Mouse (Mus musculus) monocyte, adult 5-6 weeks (primary cell): ENCODE data around the gene Mtif3. TPM values are rescaled to one million over a fixed set of nuclear protein-coding genes. Genes with fewer than 3 reads are reported as not detected.

Source experiments
- ATAC-seq: fragments of 153-309, 156-312 bp; replicated peaks from 2 replicates; pipeline ENCODE4 v1.8.0; 2017; ENCODE audit warnings: mild to moderate bottlenecking; ENCODE audit not compliant: low TSS enrichment, insufficient number of reproducible peaks, severe bottlenecking, poor library complexity, low FRiP score
- total RNA-seq: library from RNA; stranded (forward); fragments of 200-1000, 200-491, 200-594 nt; gene quantifications from 3 replicates; pipeline ENCODE4 v1.2.3, GENCODE M21; 2017

The Mtif3 gene
- total RNA-seq = 8.6 to 31.9 TPM (median 11.4 TPM) in 3 replicates

GRCm38 (mm10) chr5:146963118-146963936 is at the start of gene Mtif3:
Gene Mtif3 (minus strand): TSS chr5:146963800.
- peak; percentile 85 for ATAC-seq

GRCm38 (mm10) chr5:147011333-147011732 is 47.7 kb upstream of the Mtif3 start:
- ATAC-seq = no peak

DNA sequence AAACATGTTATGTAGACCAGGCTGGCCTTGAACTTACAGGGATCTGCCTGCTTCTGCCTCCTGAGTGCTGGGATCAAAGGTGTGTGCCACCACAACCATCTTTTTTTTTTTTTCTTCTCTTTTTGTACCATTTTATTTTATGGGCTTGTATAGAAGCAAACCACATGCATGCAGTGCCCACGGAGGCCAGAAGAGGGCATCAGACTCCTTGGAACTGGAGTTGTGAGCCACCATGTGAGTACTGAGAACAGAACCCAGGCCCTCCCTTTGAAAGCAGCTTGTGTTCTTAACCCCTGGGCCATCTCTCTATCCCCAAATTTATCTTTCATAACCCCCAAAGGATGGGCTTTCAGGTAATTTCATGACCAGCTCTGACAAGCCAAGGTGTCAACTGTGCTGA is 39.7 kb upstream of the Mtif3 start:
- ATAC-seq = no peak

DNA sequence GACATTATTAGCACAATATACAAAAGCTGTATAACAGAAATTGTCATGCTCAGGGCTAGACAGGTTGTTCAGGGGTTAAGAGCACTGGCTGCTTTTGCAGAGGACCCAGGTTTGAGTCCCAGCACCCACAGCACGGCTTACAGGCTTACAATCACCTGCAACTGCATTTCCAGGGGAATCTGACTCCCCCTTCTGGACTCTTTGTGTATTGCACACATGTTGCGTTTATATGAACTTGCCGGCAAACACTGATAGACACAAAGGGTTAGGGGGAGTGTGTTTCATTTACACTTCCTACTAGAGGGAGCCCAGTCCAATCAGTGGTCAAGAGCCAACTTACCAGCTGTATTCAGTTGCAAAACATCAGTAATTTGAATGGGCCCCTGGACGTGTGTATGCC is 37.7 kb upstream of the Mtif3 start:
- ATAC-seq = no peak

DNA sequence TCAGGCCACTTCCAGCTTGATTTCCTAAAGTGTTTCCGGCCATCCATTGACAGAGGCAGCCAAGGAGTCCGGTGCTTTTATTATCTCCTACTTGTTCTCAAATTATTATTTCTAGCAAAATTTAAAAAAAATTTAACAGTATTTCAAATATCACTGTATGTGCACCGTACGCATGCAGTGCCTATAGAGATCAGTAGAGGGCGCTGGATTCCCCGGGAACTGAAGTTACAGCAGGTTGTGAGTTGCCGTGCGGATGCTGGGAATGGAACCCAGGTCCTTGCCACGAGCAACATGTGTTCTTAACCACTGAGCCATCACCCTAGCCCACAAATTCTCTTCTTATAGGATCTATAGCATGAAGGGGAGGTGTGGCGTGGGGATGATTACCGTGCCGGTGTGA is 35.2 kb upstream of the Mtif3 start:
- ATAC-seq = no peak

- ATAC-seq = no peak
These were observed 33.2 kb upstream of the Mtif3 start for GRCm38 (mm10) chr5:146996812-146997211.

GRCm38 (mm10) chr5:146994973-146995372 is 31.4 kb upstream of the Mtif3 start:
- no peak for ATAC-seq

DNA sequence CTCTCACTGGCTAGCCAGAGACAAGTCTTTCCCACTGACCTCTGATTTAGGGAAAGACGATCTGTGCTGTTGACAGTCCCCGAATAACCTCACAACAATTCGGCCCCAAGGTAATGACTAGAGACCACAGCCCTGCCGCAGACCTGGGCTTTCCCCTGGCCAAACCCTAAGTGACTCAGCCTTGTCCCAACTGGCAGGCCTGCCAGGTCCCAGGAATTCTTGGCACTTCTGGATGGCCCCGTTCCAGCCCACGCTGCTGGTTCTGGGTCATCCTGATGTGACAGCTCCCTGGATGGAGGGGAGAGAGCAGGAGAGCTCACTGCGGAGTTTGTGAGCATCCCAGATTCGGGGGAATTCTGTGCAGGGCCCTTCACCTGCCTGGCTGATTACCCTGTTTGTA is 29.9 kb upstream of the Mtif3 start:
- ATAC-seq = no peak

DNA sequence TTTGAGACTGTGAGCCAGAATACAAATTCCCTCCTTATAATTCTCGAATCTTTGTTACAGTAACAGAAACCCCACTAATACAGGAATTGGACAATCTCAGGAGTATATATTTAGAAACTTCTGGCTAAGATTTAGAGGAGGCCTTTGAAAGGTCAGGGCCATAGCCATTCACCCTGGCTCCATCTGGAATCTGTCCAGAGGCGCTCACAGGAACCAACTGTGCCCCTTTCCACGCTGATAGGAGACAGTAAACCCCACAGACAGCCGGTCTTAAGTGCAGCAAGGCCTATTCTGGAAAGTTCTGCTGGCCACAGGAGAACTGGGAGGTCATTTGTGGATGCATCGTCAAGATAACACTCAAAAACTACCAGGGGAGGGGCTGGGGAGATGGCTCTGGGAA is 25.5 kb upstream of the Mtif3 start:
- ATAC-seq = no peak

GRCm38 (mm10) chr5:146987588-146987987 is 24.0 kb upstream of the Mtif3 start:
- ATAC-seq = no peak

- no peak for ATAC-seq
These were observed 22.3 kb upstream of the Mtif3 start for GRCm38 (mm10) chr5:146985725-146986433.

DNA sequence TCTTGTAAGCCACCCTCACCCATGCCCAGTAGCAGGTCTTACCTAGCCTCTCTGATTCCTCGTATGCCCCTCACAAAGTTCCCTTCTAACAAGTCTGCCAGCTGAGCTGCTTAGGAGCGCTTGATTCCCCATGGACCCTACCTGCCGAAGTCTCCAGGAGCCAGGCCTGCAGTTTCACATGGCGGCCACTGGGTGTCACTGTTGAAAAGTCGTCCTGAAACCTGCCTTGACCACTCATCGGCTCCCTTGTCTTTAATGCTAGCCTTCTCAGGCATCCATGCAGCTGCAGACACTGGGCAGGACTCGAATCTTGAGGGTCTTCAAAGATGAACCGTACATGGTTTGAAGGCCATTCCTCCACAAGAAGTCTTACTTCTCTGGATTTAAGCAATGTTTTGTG is 19.6 kb upstream of the Mtif3 start:
- ATAC-seq = peak; percentile 70; the same call in 1 of the 2 replicates

GRCm38 (mm10) chr5:146981376-146981775 is 17.8 kb upstream of the Mtif3 start:
- no peak for ATAC-seq

DNA sequence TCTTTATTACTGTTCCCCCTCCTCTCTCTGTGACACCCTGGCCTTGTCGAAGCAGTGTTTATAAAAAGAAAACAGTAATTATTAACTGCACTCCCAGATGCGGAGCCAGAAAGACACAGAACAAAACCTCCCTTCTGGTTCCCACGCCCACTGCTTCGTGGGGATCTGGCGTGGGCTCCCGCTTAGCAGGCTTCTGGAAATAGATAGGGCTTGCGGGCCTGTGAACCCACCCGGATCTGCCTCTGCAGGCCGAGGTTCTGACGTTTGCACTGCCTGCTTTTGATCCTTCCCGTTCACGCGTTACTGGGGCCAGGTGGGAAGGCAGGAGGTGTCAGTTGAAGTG is 11.2 kb upstream of the Mtif3 start:
- no peak for ATAC-seq

DNA sequence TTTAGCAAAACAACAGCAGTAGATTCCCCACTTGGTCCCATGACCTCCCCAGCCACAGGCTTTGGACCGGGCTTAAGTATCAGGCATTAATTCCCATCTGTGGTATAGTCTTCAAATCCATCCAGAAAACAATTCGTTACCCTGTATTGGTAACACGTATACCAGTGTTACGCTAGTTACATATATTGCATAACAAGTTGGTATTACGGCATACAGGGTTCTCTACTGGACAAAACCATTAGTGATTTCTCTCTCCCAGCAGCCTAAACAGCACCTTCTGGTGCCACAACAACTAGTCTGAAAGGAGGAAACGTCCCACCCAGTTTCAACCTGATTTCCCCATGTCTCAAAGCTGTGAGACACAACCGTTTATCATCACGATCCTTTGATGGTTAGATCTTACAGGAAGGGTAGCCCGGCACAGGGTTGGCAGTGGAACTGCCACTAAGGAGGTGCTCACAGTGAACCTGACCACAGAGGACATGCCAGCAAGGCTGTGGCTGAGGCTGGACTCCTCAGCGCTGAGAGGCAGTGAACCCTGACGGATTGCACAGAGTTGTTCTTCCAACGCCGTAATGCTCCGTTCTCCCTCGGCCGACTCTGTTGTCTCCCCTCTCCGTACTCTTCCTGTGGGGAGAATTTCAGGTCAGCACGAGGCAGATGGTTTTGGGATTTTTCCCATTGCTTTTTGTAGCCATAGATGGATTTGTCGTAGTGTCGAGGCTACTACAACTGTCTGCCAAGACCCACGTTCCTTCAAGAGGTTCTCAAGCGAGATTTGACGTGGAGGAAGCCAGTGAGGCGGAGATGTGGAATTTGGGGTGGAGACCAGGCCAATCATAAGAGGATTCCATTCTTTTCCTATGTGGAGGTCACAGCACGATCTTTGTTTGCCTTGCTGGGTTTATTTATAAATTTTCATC is 10.5 kb upstream of the Mtif3 start:
- ATAC-seq = no peak

- ATAC-seq = no peak
These were observed 9.8 kb upstream of the Mtif3 start for GRCm38 (mm10) chr5:146973353-146973752.

DNA sequence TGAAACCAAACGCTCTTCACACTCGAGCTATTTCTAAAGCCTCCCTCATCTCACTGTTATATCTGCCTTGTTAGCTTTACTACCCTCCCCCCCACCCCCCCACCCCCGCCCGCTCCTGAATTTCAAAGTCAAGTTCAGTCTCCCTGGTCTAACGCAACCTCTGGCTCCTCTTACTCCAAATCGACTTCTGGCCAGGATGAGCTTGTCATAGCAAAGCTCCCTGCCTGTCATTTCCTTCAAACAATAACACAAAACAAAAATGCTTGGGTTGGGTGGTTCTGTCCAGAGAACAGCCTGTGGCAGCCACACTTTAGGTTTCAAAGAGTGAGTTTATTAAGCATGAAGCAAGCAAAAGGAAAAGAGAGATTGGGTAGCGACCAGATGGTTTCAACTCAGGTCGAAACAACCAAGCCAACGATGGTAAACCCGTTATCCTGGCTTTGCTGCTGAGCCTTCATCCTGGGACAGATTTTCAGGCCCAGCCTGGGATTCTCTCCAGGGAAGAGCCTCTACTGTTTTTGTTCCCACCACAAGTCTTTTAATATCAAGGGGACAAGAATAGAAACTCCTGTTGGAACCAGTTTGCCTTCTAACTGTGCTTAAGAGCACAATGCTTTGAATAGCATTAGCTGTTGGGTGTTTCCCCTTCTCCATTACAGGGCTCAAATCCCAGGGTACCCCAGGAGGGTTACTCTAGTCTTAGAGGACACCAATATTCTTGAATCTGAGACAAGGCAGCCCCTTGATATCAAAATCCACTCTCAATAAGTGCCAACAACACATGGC is 8.4 kb upstream of the Mtif3 start:
- no peak for ATAC-seq

DNA sequence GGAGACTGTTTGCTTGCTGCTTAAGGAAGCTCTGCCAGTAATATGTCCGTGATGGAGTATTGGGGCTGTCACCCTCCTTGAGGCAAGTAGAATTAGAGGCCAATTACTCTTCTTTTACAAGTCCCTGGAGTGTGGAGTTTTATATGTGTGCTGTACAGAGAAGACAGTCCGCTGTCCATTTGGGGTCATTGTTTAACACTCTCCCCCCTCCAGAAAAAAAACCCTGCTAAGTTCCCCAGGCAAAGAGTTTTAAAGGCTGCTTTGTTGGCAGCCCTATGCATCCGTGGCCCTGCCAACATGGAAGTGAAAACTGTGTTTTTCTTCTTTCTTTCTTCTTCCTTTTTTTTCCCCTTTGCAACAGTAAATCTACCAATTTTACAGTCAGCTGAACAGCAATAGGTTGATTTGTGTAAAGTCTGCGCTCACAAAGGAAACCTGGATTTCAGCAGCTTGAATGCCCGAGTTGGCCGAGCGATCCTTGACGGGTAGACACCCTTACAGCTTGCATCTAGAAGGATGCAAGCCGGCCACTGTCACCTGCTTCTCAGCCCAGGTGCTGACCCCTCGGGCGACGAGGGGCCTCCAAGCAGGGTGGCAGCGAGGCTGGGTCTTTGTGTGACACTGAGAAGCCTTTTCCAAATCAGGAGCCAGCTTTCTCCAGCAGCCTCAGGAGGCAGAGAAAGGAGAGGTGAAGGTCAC is 5.2 kb upstream of the Mtif3 start:
- no peak for ATAC-seq
